Mouse (Mus musculus): ENCODE measurements at regions not wholly inside any gene's neighbourhood (a gene's known extent, or its start where the extent isn't known, plus 50 kb on each side); places are given as distances from the start of the nearest gene placed in this dataset.

- WGBS: 85% methylated on average over 4 of the region's 4 CpGs
- Histone ChIP-seq H3K4me1 (ENCODE audit: control insufficient read depth, insufficient read depth, low read length) (no peaks in the 10 kb centered on the region), H3K4me2 (ENCODE audit: low read depth, low read length) (no peak overlapping the region), H3K27me3 (ENCODE audit: control insufficient read depth, insufficient read depth, low read length) (no peaks in the 10 kb centered on the region), H3K4me3 (ENCODE audit: low read depth, low read length) (no peak overlapping the region), H3K9me3 (replicated peaks; ENCODE audit: control insufficient read depth, low read length) (no peaks in the 10 kb centered on the region), H3K9ac (replicated peaks; ENCODE audit: low read length) (no peak overlapping the region), H3K27ac (replicated peaks; ENCODE audit: low read depth, low read length) (no peak overlapping the region), H3K36me3 (replicated peaks; ENCODE audit: control insufficient read depth, insufficient read depth, low read depth, low read length) (no peaks in the 10 kb centered on the region)
- no peak for ATAC-seq (replicated peaks; ENCODE audit: insufficient number of reproducible peaks, low FRiP score, low TSS enrichment, low read depth)
- DNase-seq (ENCODE audit: low spot score): no peak
These were observed 161.8 kb upstream of the Fbxl17 start for GRCm38 (mm10) chr17:63661584-63661983.

GRCm38 (mm10) chr17:63662251-63662650 is 162.4 kb upstream of the Fbxl17 start:
- ATAC-seq (replicated peaks; ENCODE audit: insufficient number of reproducible peaks, low FRiP score, low TSS enrichment, low read depth) (no peak), DNase-seq (ENCODE audit: low spot score) (peak; percentile 2)
- H3K9me3 ChIP-seq (replicated peaks; ENCODE audit: control insufficient read depth, low read length): no peaks in the 10 kb centered on the region
- H3K36me3 ChIP-seq (replicated peaks; ENCODE audit: control insufficient read depth, insufficient read depth, low read depth, low read length): no peaks in the 10 kb centered on the region
- H3K9ac ChIP-seq (replicated peaks; ENCODE audit: low read length): no peak overlapping the region
- no peak overlapping the region for H3K4me2 ChIP-seq (ENCODE audit: low read depth, low read length)
- no peaks in the 10 kb centered on the region for H3K27me3 ChIP-seq (ENCODE audit: control insufficient read depth, insufficient read depth, low read length)
- H3K4me3 ChIP-seq (ENCODE audit: low read depth, low read length): no peak overlapping the region
- H3K4me1 ChIP-seq (ENCODE audit: control insufficient read depth, insufficient read depth, low read length): no peaks in the 10 kb centered on the region
- 66% methylated on average over 12 of the region's 12 CpGs for WGBS
- no peak overlapping the region for H3K27ac ChIP-seq (replicated peaks; ENCODE audit: low read depth, low read length)

DNA sequence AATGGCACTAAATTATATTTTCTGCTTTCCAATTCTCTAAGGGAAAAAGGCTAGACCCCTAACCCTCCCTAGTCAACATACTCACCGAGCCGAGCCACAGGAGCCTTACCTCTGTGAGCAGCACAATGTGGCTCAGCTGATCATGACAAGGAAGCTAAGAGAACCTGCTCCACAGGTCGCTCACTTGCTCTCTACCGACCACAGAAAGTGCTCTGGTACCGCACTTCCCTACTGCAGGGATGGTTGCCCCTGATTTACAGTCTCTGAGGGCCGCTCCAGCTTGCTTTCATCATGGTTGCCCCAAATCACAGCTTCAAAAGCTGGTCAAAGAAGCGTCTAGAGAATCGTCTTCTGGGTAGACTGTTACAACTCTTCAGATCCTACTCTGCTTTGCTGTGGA is 177.0 kb upstream of the Fbxl17 start:
- Histone ChIP-seq H3K4me2 (ENCODE audit: low read depth, low read length) (no peak overlapping the region), H3K4me3 (ENCODE audit: low read depth, low read length) (no peak overlapping the region), H3K9ac (replicated peaks; ENCODE audit: low read length) (no peak overlapping the region), H3K27me3 (ENCODE audit: control insufficient read depth, insufficient read depth, low read length) (no peaks in the 10 kb centered on the region), H3K9me3 (replicated peaks; ENCODE audit: control insufficient read depth, low read length) (no peaks in the 10 kb centered on the region), H3K4me1 (ENCODE audit: control insufficient read depth, insufficient read depth, low read length) (no peaks in the 10 kb centered on the region), H3K27ac (replicated peaks; ENCODE audit: low read depth, low read length) (no peak overlapping the region), H3K36me3 (replicated peaks; ENCODE audit: control insufficient read depth, insufficient read depth, low read depth, low read length) (no peaks in the 10 kb centered on the region)
- 78% methylated on average over 8 of the region's 8 CpGs for WGBS
- ATAC-seq (replicated peaks; ENCODE audit: insufficient number of reproducible peaks, low FRiP score, low TSS enrichment, low read depth) (no peak), DNase-seq (ENCODE audit: low spot score) (no peak)

DNA sequence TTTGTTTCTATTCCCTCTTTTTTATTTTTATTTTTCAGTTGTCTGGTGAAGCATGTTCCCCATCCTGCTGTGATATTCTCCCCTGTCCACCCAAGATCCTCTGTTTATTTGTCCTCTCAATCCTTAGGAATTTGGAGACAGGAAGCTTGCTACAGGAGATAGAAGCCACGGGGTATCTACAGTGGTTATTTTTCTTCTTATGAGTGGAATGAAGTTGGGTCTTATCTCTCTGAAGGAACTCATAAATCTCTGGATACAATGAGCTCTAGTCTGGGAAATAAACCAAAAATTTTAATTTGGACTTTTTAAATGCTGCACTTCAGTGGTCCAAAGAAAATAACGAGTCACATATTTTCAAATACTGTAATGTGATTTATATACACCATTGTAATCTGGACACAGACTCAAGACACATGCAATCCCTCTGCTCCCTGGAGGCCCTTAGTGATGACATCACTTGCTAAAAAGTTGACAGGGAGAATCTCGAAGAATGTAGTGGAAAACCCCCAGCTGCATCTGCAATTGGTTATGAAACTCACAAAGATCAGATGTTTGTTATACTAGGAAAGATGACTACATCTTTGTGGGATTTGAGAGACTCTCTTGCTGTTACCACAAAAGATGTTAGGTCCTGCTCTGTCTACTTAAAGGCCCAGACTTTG is 178.3 kb upstream of the Fbxl17 start:
- no peaks in the 10 kb centered on the region for H3K9me3 ChIP-seq (replicated peaks; ENCODE audit: control insufficient read depth, low read length)
- H3K4me2 ChIP-seq (ENCODE audit: low read depth, low read length): no peak overlapping the region
- no peaks in the 10 kb centered on the region for H3K36me3 ChIP-seq (replicated peaks; ENCODE audit: control insufficient read depth, insufficient read depth, low read depth, low read length)
- ATAC-seq (replicated peaks; ENCODE audit: insufficient number of reproducible peaks, low FRiP score, low TSS enrichment, low read depth): no peak
- no peaks in the 10 kb centered on the region for H3K4me1 ChIP-seq (ENCODE audit: control insufficient read depth, insufficient read depth, low read length)
- H3K4me3 ChIP-seq (ENCODE audit: low read depth, low read length): no peak overlapping the region
- H3K27ac ChIP-seq (replicated peaks; ENCODE audit: low read depth, low read length): no peak overlapping the region
- H3K27me3 ChIP-seq (ENCODE audit: control insufficient read depth, insufficient read depth, low read length): no peaks in the 10 kb centered on the region
- peak; percentile 36 for DNase-seq (ENCODE audit: low spot score)
- no peak overlapping the region for H3K9ac ChIP-seq (replicated peaks; ENCODE audit: low read length)
- WGBS: 66% methylated on average over 3 of the region's 3 CpGs

- H3K9me3 ChIP-seq (replicated peaks; ENCODE audit: control insufficient read depth, low read length): no peaks in the 10 kb centered on the region
- DNase-seq (ENCODE audit: low spot score) (no peak), ATAC-seq (replicated peaks; ENCODE audit: insufficient number of reproducible peaks, low FRiP score, low TSS enrichment, low read depth) (no peak)
- H3K4me3 ChIP-seq (ENCODE audit: low read depth, low read length): no peak overlapping the region
- 74% methylated on average over 3 of the region's 3 CpGs for WGBS
- H3K27me3 ChIP-seq (ENCODE audit: control insufficient read depth, insufficient read depth, low read length): no peaks in the 10 kb centered on the region
- H3K9ac ChIP-seq (replicated peaks; ENCODE audit: low read length): no peak overlapping the region
- H3K4me2 ChIP-seq (ENCODE audit: low read depth, low read length): no peak overlapping the region
- H3K27ac ChIP-seq (replicated peaks; ENCODE audit: low read depth, low read length): no peak overlapping the region
- H3K4me1 ChIP-seq (ENCODE audit: control insufficient read depth, insufficient read depth, low read length): no peaks in the 10 kb centered on the region
- no peaks in the 10 kb centered on the region for H3K36me3 ChIP-seq (replicated peaks; ENCODE audit: control insufficient read depth, insufficient read depth, low read depth, low read length)
These were observed 180.7 kb upstream of the Fbxl17 start for GRCm38 (mm10) chr17:63680479-63680878.

GRCm38 (mm10) chr17:63683345-63683744 is 179.5 kb upstream of the Fer start:
- 73% methylated on average over 9 of the region's 9 CpGs for WGBS
- no peak overlapping the region for H3K4me2 ChIP-seq (ENCODE audit: low read depth, low read length)
- no peaks in the 10 kb centered on the region for H3K27me3 ChIP-seq (ENCODE audit: control insufficient read depth, insufficient read depth, low read length)
- H3K4me3 ChIP-seq (ENCODE audit: low read depth, low read length): no peak overlapping the region
- H3K36me3 ChIP-seq (replicated peaks; ENCODE audit: control insufficient read depth, insufficient read depth, low read depth, low read length): no peaks in the 10 kb centered on the region
- ATAC-seq (replicated peaks; ENCODE audit: insufficient number of reproducible peaks, low FRiP score, low TSS enrichment, low read depth): no peak
- H3K4me1 ChIP-seq (ENCODE audit: control insufficient read depth, insufficient read depth, low read length): no peaks in the 10 kb centered on the region
- no peak overlapping the region for H3K27ac ChIP-seq (replicated peaks; ENCODE audit: low read depth, low read length)
- DNase-seq (ENCODE audit: low spot score): peak; percentile 14
- H3K9me3 ChIP-seq (replicated peaks; ENCODE audit: control insufficient read depth, low read length): no peaks in the 10 kb centered on the region
- no peak overlapping the region for H3K9ac ChIP-seq (replicated peaks; ENCODE audit: low read length)

DNA sequence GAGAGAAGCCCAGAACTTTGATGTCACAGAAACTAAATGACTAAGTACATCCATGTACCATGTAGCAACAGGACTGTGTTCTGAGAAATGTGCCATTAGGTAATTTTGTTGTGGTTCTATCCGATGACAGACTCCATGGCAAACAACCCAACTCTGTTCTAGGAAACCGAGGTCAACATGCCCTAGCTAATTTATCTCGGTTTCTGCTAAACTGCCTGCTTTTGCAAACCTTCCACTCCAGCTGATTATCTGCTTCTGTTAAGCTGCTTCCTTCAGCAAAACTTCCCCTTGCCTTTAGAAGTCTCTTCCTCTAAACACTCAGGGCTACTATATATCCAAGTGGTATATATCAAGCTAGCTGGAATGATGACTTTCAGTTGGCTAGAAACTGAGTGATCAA is 178.8 kb upstream of the Fer start:
- no peaks in the 10 kb centered on the region for H3K9me3 ChIP-seq (replicated peaks; ENCODE audit: control insufficient read depth, low read length)
- no peak overlapping the region for H3K4me2 ChIP-seq (ENCODE audit: low read depth, low read length)
- no peaks in the 10 kb centered on the region for H3K36me3 ChIP-seq (replicated peaks; ENCODE audit: control insufficient read depth, insufficient read depth, low read depth, low read length)
- H3K4me1 ChIP-seq (ENCODE audit: control insufficient read depth, insufficient read depth, low read length): no peaks in the 10 kb centered on the region
- H3K27ac ChIP-seq (replicated peaks; ENCODE audit: low read depth, low read length): no peak overlapping the region
- no peak for ATAC-seq (replicated peaks; ENCODE audit: insufficient number of reproducible peaks, low FRiP score, low TSS enrichment, low read depth)
- no peaks in the 10 kb centered on the region for H3K27me3 ChIP-seq (ENCODE audit: control insufficient read depth, insufficient read depth, low read length)
- 82% methylated on average over 3 of the region's 3 CpGs for WGBS
- no peak overlapping the region for H3K9ac ChIP-seq (replicated peaks; ENCODE audit: low read length)
- no peak for DNase-seq (ENCODE audit: low spot score)
- H3K4me3 ChIP-seq (ENCODE audit: low read depth, low read length): no peak overlapping the region

GRCm38 (mm10) chr17:63685956-63686355 is 176.9 kb upstream of the Fer start:
- ATAC-seq (replicated peaks; ENCODE audit: insufficient number of reproducible peaks, low FRiP score, low TSS enrichment, low read depth) (no peak), DNase-seq (ENCODE audit: low spot score) (no peak)
- Histone ChIP-seq H3K4me3 (ENCODE audit: low read depth, low read length) (no peak overlapping the region), H3K9me3 (replicated peaks; ENCODE audit: control insufficient read depth, low read length) (no peaks in the 10 kb centered on the region), H3K4me2 (ENCODE audit: low read depth, low read length) (no peak overlapping the region), H3K27ac (replicated peaks; ENCODE audit: low read depth, low read length) (no peak overlapping the region), H3K36me3 (replicated peaks; ENCODE audit: control insufficient read depth, insufficient read depth, low read depth, low read length) (no peaks in the 10 kb centered on the region), H3K9ac (replicated peaks; ENCODE audit: low read length) (no peak overlapping the region), H3K27me3 (ENCODE audit: control insufficient read depth, insufficient read depth, low read length) (no peaks in the 10 kb centered on the region), H3K4me1 (ENCODE audit: control insufficient read depth, insufficient read depth, low read length) (no peaks in the 10 kb centered on the region)
- 24% methylated on average over 4 of the region's 4 CpGs for WGBS
